Mouse (Mus musculus): ENCODE measurements at regions not wholly inside any gene's neighbourhood (a gene's known extent, or its start where the extent isn't known, plus 50 kb on each side); places are given as distances from the start of the nearest gene placed in this dataset.

- TF ChIP-seq GATA1 (IDR thresholded peaks at IDR 0.05; ENCODE audit: borderline replicate concordance, low read length) (no peak), FLI1 (IDR thresholded peaks at IDR 0.05; ENCODE audit: low read length) (no peak)
- Histone ChIP-seq H3K36me3 (replicated peaks; ENCODE audit: low read length) (no peaks in the 10 kb centered on the region), H3K4me3 (replicated peaks) (no peak overlapping the region), H3K27me3 (replicated peaks) (no peaks in the 10 kb centered on the region), H3K9me3 (peaks cover 16% of the 10 kb centered on the region), H3K4me1 (peaks cover 4% of the 10 kb centered on the region; the same call in 1 of the 2 replicates)
These were observed 442.0 kb downstream of the Defb40 start for GRCm38 (mm10) chr8:18536059-18536458.

- Histone ChIP-seq H3K4me3 (replicated peaks) (no peak overlapping the region), H3K9me3 (no peaks in the 10 kb centered on the region), H3K36me3 (replicated peaks; ENCODE audit: low read length) (no peaks in the 10 kb centered on the region), H3K4me1 (peaks cover 4% of the 10 kb centered on the region; the same call in 1 of the 2 replicates), H3K27me3 (replicated peaks) (no peaks in the 10 kb centered on the region)
- TF ChIP-seq GATA1 (IDR thresholded peaks at IDR 0.05; ENCODE audit: borderline replicate concordance, low read length), result no peak
- TF ChIP-seq FLI1 (IDR thresholded peaks at IDR 0.05; ENCODE audit: low read length), result no peak
These were observed 449.9 kb downstream of the Defb40 start for GRCm38 (mm10) chr8:18528120-18528519.

- H3K9me3 ChIP-seq, result no peaks in the 10 kb centered on the region
- H3K36me3 ChIP-seq (replicated peaks; ENCODE audit: low read length), result no peaks in the 10 kb centered on the region
- peaks cover 4% of the 10 kb centered on the region; the same call in 1 of the 2 replicates for H3K4me1 ChIP-seq
- TF ChIP-seq FLI1 (IDR thresholded peaks at IDR 0.05; ENCODE audit: low read length) (no peak), GATA1 (IDR thresholded peaks at IDR 0.05; ENCODE audit: borderline replicate concordance, low read length) (no peak)
- peak overlapping the region; percentile 14 for H3K4me3 ChIP-seq (replicated peaks)
- peaks cover 3% of the 10 kb centered on the region for H3K27me3 ChIP-seq (replicated peaks)
These were observed 465.6 kb downstream of the Defb40 start for GRCm38 (mm10) chr8:18512409-18512808.

GRCm38 (mm10) chr8:18506158-18507022 is 471.7 kb downstream of the Defb40 start:
- Histone ChIP-seq H3K4me3 (replicated peaks) (peak overlapping the region; percentile 35), H3K9me3 (no peaks in the 10 kb centered on the region), H3K36me3 (replicated peaks; ENCODE audit: low read length) (no peaks in the 10 kb centered on the region), H3K27me3 (replicated peaks) (peaks cover 3% of the 10 kb centered on the region), H3K4me1 (peaks cover 9% of the 10 kb centered on the region)
- TF ChIP-seq GATA1 (IDR thresholded peaks at IDR 0.05; ENCODE audit: borderline replicate concordance, low read length), result no peak
- TF ChIP-seq FLI1 (IDR thresholded peaks at IDR 0.05; ENCODE audit: low read length), result no peak

GRCm38 (mm10) chr8:18490620-18491019 is 487.4 kb downstream of the Defb40 start:
- Histone ChIP-seq H3K4me3 (replicated peaks) (no peak overlapping the region), H3K4me1 (peaks cover 12% of the 10 kb centered on the region), H3K36me3 (replicated peaks; ENCODE audit: low read length) (no peaks in the 10 kb centered on the region), H3K9me3 (no peaks in the 10 kb centered on the region), H3K27me3 (replicated peaks) (no peaks in the 10 kb centered on the region)
- no peak for TF ChIP-seq GATA1 (IDR thresholded peaks at IDR 0.05; ENCODE audit: borderline replicate concordance, low read length)
- TF ChIP-seq FLI1 (IDR thresholded peaks at IDR 0.05; ENCODE audit: low read length), result no peak

- no peak overlapping the region for H3K4me3 ChIP-seq (replicated peaks)
- TF ChIP-seq FLI1 (IDR thresholded peaks at IDR 0.05; ENCODE audit: low read length) (no peak), GATA1 (IDR thresholded peaks at IDR 0.05; ENCODE audit: borderline replicate concordance, low read length) (no peak)
- H3K27me3 ChIP-seq (replicated peaks), result no peaks in the 10 kb centered on the region
- H3K9me3 ChIP-seq, result no peaks in the 10 kb centered on the region
- H3K36me3 ChIP-seq (replicated peaks; ENCODE audit: low read length), result no peaks in the 10 kb centered on the region
- H3K4me1 ChIP-seq, result no peaks in the 10 kb centered on the region
These were observed 498.0 kb downstream of the Defb40 start for GRCm38 (mm10) chr8:18480081-18480480.

GRCm38 (mm10) chr8:18478166-18478565 is 499.9 kb downstream of the Defb40 start:
- Histone ChIP-seq H3K9me3 (no peaks in the 10 kb centered on the region), H3K36me3 (replicated peaks; ENCODE audit: low read length) (no peaks in the 10 kb centered on the region), H3K4me3 (replicated peaks) (no peak overlapping the region), H3K4me1 (no peaks in the 10 kb centered on the region), H3K27me3 (replicated peaks) (no peaks in the 10 kb centered on the region)
- no peak for TF ChIP-seq GATA1 (IDR thresholded peaks at IDR 0.05; ENCODE audit: borderline replicate concordance, low read length)
- TF ChIP-seq FLI1 (IDR thresholded peaks at IDR 0.05; ENCODE audit: low read length), result no peak

- H3K27me3 ChIP-seq (replicated peaks), result no peaks in the 10 kb centered on the region
- H3K9me3 ChIP-seq, result 0 out of 2 replicates have a peak, but pooled peaks cover 2% of the 10 kb centered on the region
- H3K4me1 ChIP-seq, result no peaks in the 10 kb centered on the region
- no peaks in the 10 kb centered on the region for H3K36me3 ChIP-seq (replicated peaks; ENCODE audit: low read length)
- H3K4me3 ChIP-seq (replicated peaks), result no peak overlapping the region
- TF ChIP-seq FLI1 (IDR thresholded peaks at IDR 0.05; ENCODE audit: low read length) (no peak), GATA1 (IDR thresholded peaks at IDR 0.05; ENCODE audit: borderline replicate concordance, low read length) (no peak)
These were observed 510.5 kb downstream of the Defb40 start for GRCm38 (mm10) chr8:18467511-18467910.

GRCm38 (mm10) chr8:18460609-18461008 is 517.4 kb downstream of the Defb40 start:
- Histone ChIP-seq H3K36me3 (replicated peaks; ENCODE audit: low read length) (no peaks in the 10 kb centered on the region), H3K4me1 (peaks cover 11% of the 10 kb centered on the region), H3K27me3 (replicated peaks) (no peaks in the 10 kb centered on the region), H3K9me3 (0 out of 2 replicates have a peak, but pooled peaks cover 2% of the 10 kb centered on the region), H3K4me3 (replicated peaks) (no peak overlapping the region)
- TF ChIP-seq GATA1 (IDR thresholded peaks at IDR 0.05; ENCODE audit: borderline replicate concordance, low read length), result no peak
- TF ChIP-seq FLI1 (IDR thresholded peaks at IDR 0.05; ENCODE audit: low read length), result no peak

GRCm38 (mm10) chr8:18457470-18457869 is 520.6 kb downstream of the Defb40 start:
- Histone ChIP-seq H3K36me3 (replicated peaks; ENCODE audit: low read length) (no peaks in the 10 kb centered on the region), H3K4me3 (replicated peaks) (no peak overlapping the region), H3K4me1 (peaks cover 11% of the 10 kb centered on the region), H3K9me3 (no peaks in the 10 kb centered on the region), H3K27me3 (replicated peaks) (no peaks in the 10 kb centered on the region)
- no peak for TF ChIP-seq FLI1 (IDR thresholded peaks at IDR 0.05; ENCODE audit: low read length)
- no peak for TF ChIP-seq GATA1 (IDR thresholded peaks at IDR 0.05; ENCODE audit: borderline replicate concordance, low read length)

All from megakaryocyte, embryonic 14.5 days (primary cell).